Mouse (Mus musculus) brown adipose tissue, adult 24 weeks (tissue): ENCODE data around the gene Gabrr2. TPM values are rescaled to one million over a fixed set of nuclear protein-coding genes. Genes with fewer than 3 reads are reported as not detected.

Experiments
- H3K27ac ChIP-seq: fragments of 200-500 bp; replicated peaks from 2 replicates; pipeline ENCODE4 v1.5.1; 2012; ENCODE audit warnings: low read depth, mild to moderate bottlenecking, low read length
- H3K4me1 ChIP-seq: fragments of 200-500 bp; 2 replicates; pipeline ENCODE4 v1.6.1; 2012; ENCODE audit warnings: low read length, mixed read lengths; ENCODE audit not compliant: control insufficient read depth, insufficient read depth, insufficient read length
- H3K4me3 ChIP-seq: fragments of 200-500 bp; 2 replicates; pipeline ENCODE4 v1.5.1; 2012; ENCODE audit warnings: low read depth, mild to moderate bottlenecking, low read length, moderate library complexity; ENCODE audit not compliant: insufficient read depth
- polyA plus RNA-seq: library from polyadenylated mRNA; stranded (reverse); fragments of >200 nt; gene quantifications from 2 replicates; pipeline ENCODE4 v1.2.4, GENCODE M21; 2012; ENCODE audit not compliant: missing spikeins, insufficient read depth, insufficient read length

The Gabrr2 gene
- polyA plus RNA-seq, 1 experiment: not detected

DNA sequence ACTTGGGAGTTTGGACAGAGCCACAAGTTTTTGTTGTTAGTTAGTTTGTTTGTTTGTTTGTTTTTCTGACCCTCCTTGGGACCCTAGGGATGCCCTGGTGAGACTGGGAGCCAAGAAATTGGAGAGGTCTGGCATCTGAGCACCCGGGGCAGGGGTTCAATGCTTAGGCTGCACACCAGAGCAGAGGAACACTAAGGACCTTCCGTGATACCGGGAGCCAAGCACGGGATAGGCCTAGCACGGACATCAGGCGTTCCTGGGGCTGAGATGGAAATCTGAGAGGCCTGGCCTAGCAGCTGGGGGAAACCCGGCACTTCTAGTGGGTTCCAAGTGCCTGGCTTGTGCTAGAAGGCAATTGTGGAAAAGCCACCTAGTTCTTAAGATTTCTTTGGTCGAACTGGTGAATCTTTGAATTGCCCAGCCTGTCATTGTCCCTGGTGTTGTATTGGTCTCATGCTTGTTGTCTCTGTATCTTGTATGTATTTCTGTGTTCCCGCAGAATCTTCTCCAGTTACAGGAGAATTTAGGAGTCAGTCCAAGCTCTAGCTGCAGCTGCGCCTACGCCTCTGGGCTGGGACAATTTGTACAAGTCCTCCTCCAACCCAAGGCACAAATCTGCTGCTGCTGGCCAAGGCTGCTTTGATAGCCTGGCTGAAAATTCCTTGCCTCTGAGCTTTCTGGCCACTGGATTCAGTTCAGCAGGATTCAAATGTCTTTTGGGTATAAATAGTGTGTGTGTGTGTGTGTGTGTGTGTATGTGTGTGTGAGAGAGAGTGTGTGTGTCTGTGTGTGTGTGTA lies 4.7 kb upstream of the Gabrr2 start:
- Histone ChIP-seq H3K27ac (peak overlapping the region; percentile 59), H3K4me1 (peaks cover 4% of the 10 kb centered on the region), H3K4me3 (no peak overlapping the region)

DNA sequence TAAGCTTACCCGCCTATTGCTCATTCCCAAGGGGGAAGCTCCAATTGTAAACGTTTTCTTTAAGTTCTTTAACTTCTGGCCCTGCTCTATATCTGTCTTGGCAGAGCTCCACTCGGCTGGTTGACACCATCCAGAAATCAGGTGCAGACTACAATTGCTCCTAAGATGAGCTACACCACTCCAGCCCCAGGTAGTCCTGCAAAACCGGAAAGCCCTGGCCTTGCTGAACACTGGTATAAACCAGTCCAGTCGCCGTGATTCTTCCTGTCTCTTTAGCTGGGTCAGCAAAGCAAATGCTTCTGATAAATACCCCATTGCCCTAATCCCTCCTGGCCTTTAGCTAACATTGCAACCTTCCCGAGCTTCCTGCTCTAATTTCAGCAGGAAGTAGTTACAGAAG lies 1.6 kb upstream of the Gabrr2 start:
- no peak overlapping the region for H3K27ac ChIP-seq
- H3K4me1 ChIP-seq: peaks cover 4% of the 10 kb centered on the region
- no peak overlapping the region for H3K4me3 ChIP-seq

DNA sequence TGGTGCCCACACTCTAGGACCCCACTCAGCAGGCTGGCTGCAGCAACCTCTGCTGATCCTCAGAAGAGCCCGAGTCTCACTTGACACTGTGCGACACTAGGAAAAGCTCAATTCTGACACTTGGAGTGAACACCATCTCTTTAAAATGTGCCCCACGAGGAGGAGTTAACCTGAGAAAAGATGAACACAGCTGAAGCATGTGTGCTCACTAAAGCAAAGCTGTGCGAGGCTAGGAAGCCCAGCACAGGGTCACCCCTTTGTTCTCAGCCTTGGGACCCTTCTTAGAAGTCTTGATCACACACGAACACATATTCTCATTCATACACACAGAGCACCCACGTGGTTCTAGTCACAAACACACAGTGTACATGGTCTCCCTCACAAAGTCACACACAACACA lies 2.2 kb downstream of the Gabrr2 start:
- Histone ChIP-seq H3K27ac (no peak overlapping the region), H3K4me1 (peaks cover 2% of the 10 kb centered on the region), H3K4me3 (no peak overlapping the region)

DNA sequence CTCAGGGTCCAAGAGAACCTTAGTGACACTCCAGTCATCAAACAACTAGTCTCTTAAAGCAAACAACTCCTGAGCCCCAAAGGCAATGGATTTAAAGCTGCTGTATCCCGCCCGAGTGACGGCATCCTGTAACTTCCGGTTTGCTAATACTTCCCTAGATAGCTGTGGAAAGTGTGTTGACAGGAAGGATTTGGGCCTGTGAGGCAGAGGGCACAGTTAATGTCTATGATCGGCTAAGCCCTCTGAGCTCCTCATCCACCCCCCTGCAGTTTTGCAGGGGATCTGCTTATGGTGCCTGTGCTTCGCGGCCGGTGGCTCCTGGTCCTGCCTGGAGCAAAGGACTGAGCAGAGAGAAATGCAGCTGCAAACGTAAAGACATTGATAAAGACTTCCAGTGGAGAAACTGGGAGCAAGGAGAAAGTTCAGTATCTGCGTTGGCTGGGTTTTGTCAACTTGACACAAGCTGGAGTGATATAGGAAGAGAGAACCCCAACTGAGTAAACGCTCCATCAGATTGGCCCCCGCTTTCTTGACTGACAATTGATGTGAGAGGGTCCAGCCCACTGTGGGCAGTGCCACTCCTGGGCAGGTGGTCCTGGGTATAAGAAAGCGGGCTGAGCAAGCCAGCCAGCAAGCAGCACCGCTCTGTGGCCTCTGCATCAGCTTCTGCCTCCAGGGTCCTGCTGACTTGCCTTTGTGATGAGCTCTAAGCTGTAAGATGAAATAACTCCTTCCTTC lies 3.6 kb downstream of the Gabrr2 start:
- no peak overlapping the region for H3K27ac ChIP-seq
- H3K4me3 ChIP-seq: no peak overlapping the region; the same call in 1 of the 2 replicates
- peaks cover 2% of the 10 kb centered on the region for H3K4me1 ChIP-seq

DNA sequence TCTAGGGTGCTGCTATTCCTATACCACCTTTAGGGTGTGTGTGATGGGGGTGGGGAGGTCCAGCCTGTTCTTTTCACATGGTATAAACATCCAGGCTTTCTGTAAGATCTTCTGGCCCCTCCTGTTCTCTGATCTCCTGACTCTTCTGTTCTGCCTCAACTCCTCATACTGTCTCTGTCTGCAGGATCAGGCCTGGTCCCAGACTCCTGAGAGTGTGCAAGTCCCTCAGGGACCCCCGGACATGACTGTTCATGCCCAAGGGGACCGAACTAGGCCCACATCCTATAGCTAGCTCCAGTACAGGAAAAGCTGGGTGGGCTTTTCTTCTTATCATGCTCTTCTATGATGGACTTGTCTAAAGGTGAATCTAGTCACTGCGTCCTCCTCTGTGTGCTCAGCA lies 4.5 kb downstream of the Gabrr2 start:
- no peak overlapping the region for H3K27ac ChIP-seq
- no peak overlapping the region for H3K4me3 ChIP-seq
- H3K4me1 ChIP-seq: peaks cover 2% of the 10 kb centered on the region

DNA sequence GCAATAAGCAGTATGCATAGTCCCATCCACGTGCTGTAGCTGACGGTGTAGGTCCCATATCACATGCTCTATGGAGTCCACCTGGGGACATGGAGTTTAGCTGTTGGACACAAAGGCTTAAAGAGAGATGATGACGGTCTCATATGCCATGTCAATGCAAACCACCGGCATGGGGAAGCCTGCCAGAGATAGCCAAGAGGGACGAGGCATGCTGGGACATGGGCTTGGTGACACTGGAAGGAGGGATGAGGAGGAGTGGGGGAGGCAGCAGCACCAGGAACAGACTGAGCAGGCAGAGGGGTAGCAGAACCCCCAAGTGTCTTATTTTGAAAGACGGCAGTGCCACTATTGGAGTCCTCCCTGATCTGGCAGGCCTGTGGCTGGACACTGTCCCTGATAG lies 5.0 kb downstream of the Gabrr2 start:
- H3K4me3 ChIP-seq: no peak overlapping the region
- peaks cover 1% of the 10 kb centered on the region for H3K4me1 ChIP-seq
- no peak overlapping the region for H3K27ac ChIP-seq

DNA sequence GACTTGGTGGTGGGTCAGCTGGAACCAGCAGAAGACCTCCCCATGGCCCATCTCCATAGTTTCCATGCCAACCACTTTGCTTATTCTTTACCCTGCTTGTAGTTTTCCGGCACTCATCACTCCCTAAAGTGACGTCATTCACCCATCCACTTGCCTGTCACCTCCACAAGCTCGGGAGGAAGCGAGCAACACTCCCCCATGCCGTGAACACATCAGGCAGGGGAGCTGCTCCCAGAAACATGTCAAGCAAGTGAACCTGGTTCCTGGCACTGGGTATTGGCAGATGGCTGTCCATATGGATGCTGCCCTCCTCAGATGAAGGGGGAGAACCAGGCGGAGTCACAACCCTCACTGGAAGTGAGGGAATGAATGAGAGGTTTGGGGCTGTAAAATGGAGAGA lies 6.1 kb downstream of the Gabrr2 start:
- Histone ChIP-seq H3K4me1 (no peaks in the 10 kb centered on the region), H3K4me3 (no peak overlapping the region), H3K27ac (no peak overlapping the region)

DNA sequence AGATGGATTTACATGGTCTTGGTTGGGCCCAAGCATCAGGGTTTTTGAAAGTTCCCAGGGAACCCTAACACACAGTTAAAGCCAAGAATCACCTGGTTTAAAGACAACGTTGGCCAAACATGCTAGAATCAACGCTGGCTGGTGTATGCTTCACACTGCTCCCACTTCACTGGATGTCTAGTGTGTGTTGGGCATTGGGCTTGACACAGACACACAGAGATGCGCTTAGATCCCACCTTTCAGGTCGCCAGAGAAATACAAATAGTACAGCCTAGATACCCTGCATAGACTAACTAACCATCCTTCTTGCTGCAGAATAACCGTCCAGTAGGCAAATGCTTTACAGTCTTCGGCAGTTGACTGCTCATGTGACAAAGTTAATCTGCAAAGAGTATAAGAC lies 7.5 kb downstream of the Gabrr2 start:
- Histone ChIP-seq H3K27ac (no peak overlapping the region), H3K4me3 (no peak overlapping the region), H3K4me1 (no peaks in the 10 kb centered on the region)

DNA sequence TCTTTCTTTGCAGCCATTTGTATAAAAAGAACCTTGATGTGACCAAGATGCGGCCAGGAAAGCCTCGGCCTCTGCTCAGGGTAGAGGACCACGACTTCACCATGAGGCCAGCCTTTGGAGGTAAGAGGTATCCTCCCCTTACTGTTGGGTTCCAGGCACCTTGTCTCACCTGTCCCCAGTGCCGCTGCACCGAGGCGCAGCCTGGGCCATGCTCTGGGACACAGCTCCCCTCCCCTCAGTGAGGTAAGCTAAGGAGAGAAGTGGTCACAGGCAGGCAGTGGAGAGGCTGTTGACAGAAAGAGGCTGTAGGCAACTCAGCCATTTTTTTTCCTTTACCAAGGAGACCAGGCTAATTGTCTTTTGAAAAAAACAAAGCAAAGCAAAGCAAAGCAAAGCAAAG lies 8.5 kb downstream of the Gabrr2 start:
- H3K4me3 ChIP-seq: no peak overlapping the region
- H3K27ac ChIP-seq: no peak overlapping the region
- H3K4me1 ChIP-seq: no peaks in the 10 kb centered on the region

DNA sequence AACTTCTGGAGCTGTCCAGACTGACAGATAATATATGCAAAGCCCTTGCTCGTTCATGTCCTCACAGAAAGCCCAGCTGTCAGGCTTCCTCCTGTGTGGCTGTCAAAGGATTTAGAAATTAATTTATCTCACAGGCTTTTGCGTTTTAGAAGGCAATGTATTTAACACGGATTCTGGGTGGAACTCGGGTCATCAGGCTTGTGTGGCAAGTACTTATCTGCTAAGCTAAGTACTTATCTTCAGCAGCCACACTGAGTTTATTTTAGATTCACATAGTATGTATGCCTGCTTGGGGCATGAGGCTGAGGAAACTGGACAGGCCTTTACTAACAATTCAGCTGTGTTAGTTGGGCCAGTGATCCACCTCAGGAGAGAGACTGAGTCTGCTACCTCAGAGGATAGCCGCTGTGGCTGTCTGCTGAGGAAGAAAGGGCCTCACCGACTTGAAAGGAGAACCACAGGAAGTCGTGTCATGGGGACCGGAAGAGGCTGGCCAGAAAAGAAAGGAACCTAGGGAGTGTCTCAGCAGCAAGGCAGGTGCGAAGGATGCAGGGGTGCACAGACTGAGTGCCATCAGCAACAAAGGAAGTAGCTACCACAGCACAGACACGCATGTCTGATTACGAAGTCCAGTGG lies 9.8 kb downstream of the Gabrr2 start:
- no peak overlapping the region for H3K4me3 ChIP-seq
- no peaks in the 10 kb centered on the region for H3K4me1 ChIP-seq
- H3K27ac ChIP-seq: no peak overlapping the region

DNA sequence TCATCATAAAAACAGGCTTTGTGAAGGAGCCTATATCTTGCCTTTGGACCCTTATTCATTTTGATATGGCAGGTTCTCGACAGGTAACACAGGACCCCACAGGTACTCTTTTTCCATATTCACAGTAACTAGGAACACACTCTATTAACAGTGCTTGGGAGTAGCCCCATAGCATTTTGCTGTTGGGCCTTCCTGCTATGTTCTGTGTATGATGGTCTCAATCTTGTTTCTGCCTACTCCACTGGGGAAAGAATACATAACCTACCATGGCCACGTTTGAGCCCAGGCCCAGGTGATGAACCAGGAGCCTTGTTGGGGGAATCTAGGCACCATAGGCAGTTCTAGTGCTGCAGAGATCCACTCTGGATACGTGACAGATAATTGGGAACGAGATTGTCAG lies 11.6 kb downstream of the Gabrr2 start:
- Histone ChIP-seq H3K4me1 (no peaks in the 10 kb centered on the region), H3K27ac (no peak overlapping the region), H3K4me3 (no peak overlapping the region)

DNA sequence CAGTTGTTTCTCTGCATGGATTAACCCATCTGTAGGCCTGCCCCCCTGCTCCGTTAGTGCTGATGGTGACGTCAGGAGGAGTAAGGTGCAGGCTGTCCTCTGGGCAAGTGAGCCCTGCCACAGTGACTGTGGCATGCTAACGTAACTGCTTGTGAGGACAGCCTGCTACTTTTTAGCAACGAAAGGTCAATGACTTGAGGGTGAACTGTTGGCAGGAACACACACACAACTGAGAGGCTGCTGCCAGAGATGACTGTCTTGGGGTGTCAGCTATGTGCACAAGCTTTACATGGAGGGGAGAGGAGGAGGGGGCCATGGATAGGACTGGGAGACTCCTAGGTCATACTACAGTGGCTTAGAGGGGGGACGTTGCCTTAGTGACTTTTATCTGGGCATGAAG lies 12.1 kb downstream of the Gabrr2 start:
- H3K27ac ChIP-seq: no peak overlapping the region
- H3K4me3 ChIP-seq: no peak overlapping the region
- no peaks in the 10 kb centered on the region for H3K4me1 ChIP-seq

DNA sequence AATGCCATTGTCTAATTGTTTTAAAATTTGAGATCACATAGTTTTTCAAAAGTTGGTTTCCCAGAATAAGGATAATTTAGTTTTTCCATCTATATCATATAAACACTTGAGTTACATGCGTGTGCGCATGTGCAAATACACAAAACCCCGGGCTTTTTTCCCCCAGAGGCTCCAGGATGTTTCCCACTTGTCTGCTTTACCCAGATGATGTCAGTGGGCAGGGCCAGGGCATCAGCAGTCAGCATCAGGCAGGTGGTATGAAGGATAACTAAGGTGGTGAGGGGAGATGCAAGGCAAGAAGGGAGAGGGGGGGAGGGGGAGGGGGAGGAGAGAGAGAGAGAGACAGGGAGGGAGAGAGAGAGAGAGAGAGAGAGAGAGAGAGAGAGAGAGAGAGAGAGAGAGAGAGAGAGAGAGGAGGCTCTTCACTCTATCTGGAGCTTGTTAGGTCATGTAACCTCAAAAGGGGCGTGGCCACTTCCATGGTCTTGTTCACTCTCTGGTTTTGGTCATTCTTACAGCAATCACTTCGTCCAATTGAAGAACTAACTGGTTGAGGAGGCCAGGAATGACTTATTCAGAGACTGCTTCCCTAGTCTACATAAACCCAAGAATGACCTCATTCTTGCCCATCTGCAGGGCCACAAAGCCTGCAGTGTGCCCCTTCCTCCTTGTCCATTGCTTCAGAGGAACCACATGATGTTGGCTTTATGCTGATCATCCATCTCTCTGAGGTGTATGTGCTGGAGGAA lies 13.2 kb downstream of the Gabrr2 start:
- no peaks in the 10 kb centered on the region for H3K4me1 ChIP-seq

DNA sequence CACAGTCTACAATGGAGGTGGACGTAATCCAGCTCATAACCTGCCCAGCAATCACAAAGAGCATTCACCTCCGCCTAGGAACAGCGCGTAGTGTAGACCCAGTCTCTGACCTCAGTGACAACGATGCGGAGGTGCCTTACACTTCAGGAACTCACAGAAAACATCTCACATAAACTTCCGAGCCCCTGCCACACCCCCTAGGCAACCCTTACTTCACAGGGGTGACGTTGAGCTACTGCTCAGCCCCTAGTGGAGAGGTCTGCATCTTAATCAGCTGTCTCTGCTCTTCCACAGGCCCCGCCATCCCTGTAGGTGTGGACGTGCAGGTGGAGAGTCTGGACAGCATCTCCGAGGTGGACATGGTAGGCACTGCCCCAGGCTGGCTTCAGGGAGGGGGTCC lies 14.4 kb downstream of the Gabrr2 start:
- Histone ChIP-seq H3K4me1 (no peaks in the 10 kb centered on the region), H3K27ac (no peak overlapping the region)

More for the DNA sequence above, 13.2 kb downstream of the Gabrr2 start:
- no peak overlapping the region for H3K27ac ChIP-seq
- H3K4me3 ChIP-seq: no peak overlapping the region

DNA sequence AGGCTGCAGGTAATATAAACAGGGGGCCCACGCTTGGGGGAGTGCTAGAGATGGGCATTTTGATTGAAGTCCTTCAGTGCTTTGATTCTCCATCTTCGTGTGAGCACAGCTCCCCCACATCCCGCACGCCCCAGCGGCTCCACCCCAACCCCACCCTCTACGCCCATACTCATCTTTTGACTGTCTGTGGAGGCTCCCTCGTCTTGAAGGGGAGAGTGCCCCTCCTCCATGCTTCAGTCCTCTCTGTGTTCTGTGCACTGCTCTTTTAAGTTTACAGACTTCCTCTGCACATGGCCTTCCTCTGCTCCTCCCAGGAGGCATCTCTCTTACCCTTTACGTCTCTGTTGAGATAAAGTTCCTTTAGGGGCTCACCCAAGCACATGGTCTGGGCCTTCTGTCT lies 14.9 kb downstream of the Gabrr2 start:
- Histone ChIP-seq H3K4me1 (no peaks in the 10 kb centered on the region), H3K27ac (no peak overlapping the region), H3K4me3 (no peak overlapping the region)

More for the DNA sequence above, 14.4 kb downstream of the Gabrr2 start:
- no peak overlapping the region for H3K4me3 ChIP-seq
